Mouse (Mus musculus): Measurements from ENCODE around the gene Uggt2. TPM values are rescaled to one million over a fixed set of nuclear protein-coding genes. Genes with fewer than 3 reads are reported as not detected.
A peak's percentile ranks its signal among the peaks of the same experiment; 100 is the strongest.

The Uggt2 gene
- 5.3 and 6.1 TPM in 2 replicates for polyA plus RNA-seq (2015; fragmentation: Nextera tagmentation; extraction: Ambion mirVana)

DNA sequence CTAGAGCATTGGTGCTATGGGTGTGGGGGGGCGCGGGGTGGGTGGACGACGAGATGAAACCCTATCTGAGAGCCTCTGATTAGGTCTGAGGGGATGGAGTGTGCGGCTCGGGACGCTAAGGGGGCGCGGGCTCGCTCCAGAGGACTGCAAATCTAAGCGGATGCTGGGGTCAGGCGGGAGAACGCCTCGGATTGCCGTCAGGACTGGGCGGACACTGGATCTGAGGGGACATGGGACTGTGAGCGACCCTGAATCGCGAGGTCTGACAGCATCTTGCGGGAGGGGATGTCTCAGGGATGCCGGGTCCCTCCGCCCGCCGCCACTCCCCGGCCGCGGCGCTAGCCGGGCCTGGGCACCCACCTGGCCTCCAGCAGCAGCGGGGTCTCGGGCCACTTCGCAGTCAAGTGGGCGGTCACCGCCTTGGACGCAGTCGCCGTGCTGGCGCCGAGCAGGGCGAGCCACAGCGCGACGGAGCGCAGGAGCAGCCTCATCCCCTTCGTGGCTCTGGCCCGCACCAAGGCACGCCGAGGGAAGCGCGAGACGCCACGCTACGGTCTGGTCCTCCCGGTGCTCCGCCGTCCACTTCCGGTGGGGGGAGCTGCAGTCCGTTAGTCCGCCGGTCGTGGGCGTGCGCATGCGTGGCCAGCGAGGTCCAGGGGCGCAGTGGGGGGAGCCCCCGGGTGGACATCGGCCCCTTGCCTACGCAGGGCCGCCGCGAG lies at the start of gene Uggt2:
TSS of gene Uggt2 (minus strand) at position 580 of the 719 bp plus-strand sequence.
- Histone ChIP-seq H3K4me1 (ENCODE audit: control insufficient read depth, insufficient read depth, low read length) (peaks cover 6% of the 10 kb centered on the region; the same call in 1 of the 2 replicates), H3K9ac (ENCODE audit: low read length) (peak within 1 kb of the TSS; percentile 88), H3K4me3 (ENCODE audit: low read length) (peak within 1 kb of the TSS; percentile 86), H3K9me3 (replicated peaks; ENCODE audit: control insufficient read depth, low read length) (no peaks in the 10 kb centered on the region), H3K27me3 (ENCODE audit: control insufficient read depth, insufficient read depth, low read length) (no peaks in the 10 kb centered on the region), H3K27ac (ENCODE audit: low read length) (peak within 1 kb of the TSS; percentile 30; the same call in 1 of the 2 replicates), H3K36me3 (ENCODE audit: control insufficient read depth, insufficient read depth) (no peaks in the 10 kb centered on the region), H3K4me2 (ENCODE audit: low read depth, low read length) (peak within 1 kb of the TSS; percentile 95)
- under 1% methylated on average over 72 of the region's 72 CpGs for WGBS
- peak; percentile 89 for ATAC-seq (replicated peaks; ENCODE audit: extremely low read depth, insufficient read depth, low FRiP score)

DNA sequence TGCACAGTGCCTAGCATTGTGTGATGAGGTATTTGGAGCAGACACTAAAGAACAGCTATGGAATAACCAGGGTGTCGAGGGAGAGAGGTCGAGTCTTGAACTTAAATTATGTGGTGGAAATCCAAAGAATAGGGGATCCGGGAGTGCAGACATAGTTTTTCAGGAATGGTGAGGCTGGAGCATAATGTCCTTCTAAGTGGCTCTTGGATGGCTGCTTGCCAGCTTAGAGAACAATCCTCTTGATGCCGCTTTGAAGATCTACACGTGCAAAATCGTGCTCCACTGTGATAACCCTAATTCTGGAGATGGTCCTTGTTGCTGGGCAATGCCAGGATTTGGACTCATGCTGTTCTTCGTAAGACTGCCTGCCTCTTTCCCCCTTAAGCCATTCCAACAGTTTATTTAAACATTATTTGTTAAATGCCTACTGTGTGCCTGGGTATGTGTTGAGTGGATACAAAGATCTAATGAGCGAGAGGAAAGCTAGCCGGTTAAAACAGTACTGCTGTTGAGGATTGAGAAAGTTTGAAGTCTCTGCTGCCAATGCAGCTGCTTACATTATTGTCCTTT lies 40.2 kb upstream of the Uggt2 start:
- no peak for ATAC-seq (replicated peaks; ENCODE audit: extremely low read depth, insufficient read depth, low FRiP score)
- Histone ChIP-seq H3K4me3 (ENCODE audit: low read length) (peak overlapping the region; percentile 74), H3K9ac (ENCODE audit: low read length) (no peak overlapping the region), H3K4me2 (ENCODE audit: low read depth, low read length) (peak overlapping the region; percentile 99; the same call in 1 of the 2 replicates), H3K36me3 (ENCODE audit: control insufficient read depth, insufficient read depth) (no peaks in the 10 kb centered on the region), H3K27me3 (ENCODE audit: control insufficient read depth, insufficient read depth, low read length) (peaks cover 44% of the 10 kb centered on the region), H3K27ac (ENCODE audit: low read length) (no peak overlapping the region), H3K9me3 (replicated peaks; ENCODE audit: control insufficient read depth, low read length) (no peaks in the 10 kb centered on the region), H3K4me1 (ENCODE audit: control insufficient read depth, insufficient read depth, low read length) (peaks cover 3% of the 10 kb centered on the region; the same call in 1 of the 2 replicates)
- WGBS = 36% methylated on average over 9 of the region's 9 CpGs

DNA sequence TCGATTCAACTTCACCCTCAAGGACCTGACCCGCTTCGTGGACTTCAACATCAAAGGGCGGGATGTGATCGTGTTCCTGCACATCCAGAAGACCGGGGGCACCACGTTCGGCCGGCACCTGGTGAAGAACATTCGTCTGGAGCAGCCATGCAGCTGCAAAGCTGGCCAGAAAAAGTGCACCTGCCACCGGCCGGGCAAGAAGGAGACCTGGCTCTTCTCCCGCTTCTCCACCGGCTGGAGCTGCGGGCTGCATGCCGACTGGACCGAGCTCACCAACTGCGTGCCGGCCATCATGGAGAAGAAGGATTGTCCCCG lies 39.5 kb upstream of the Uggt2 start:
- peak overlapping the region; percentile 56 for H3K9ac ChIP-seq (ENCODE audit: low read length)

DNA sequence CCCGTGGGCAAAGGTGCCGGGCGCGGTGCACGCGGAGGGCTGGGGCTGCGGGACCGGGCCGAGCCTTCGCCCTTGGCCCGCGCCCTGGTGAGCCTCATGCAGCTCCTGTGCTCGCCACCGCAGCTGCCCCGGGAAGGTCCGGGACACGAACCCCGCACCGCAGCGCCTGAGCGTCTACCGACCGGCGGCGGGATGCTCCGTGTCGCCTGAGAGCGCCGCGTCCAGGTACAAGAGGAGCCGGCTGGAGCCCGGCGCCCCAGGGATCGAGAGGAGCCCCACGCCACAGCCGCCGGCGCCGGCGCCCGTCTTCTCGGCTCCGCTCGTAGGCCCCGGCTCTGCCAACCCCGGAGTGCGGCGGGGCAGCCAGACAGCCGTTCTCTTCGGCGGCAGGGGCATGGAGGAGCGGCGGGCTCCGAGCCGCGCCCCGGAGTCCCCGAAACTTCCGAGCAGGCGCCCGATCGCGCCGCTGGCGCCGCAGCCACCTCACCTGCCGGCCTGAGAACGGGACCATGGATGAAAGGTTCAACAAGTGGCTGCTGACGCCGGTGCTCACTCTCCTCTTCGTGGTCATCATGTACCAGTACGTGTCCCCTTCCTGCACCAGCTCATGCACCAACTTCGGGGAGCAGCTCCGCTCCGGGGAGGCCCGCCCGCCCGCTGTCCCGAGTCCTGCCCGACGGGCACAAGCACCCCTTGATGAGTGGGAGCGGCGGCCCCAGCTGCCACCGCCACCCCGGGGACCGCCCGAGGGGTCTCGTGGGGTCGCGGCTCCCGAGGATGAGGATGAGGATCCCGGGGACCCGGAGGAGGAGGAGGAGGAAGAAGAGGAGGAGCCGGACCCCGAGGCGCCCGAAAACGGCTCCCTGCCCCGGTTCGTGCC lies 38.9 kb upstream of the Uggt2 start, which contains the start of gene Hs6st3:
TSS of gene Hs6st3 (plus strand) at position 436 of the 880 bp plus-strand sequence.
- under 1% methylated on average over 98 of the region's 100 CpGs for WGBS
- Histone ChIP-seq H3K4me1 (ENCODE audit: control insufficient read depth, insufficient read depth, low read length) (peaks cover 3% of the 10 kb centered on the region; the same call in 1 of the 2 replicates), H3K27me3 (ENCODE audit: control insufficient read depth, insufficient read depth, low read length) (peaks cover 48% of the 10 kb centered on the region), H3K9me3 (replicated peaks; ENCODE audit: control insufficient read depth, low read length) (no peaks in the 10 kb centered on the region), H3K9ac (ENCODE audit: low read length) (peak within 1 kb of the TSS; percentile 56), H3K4me3 (ENCODE audit: low read length) (peak within 1 kb of the TSS; percentile 74), H3K36me3 (ENCODE audit: control insufficient read depth, insufficient read depth) (no peaks in the 10 kb centered on the region), H3K4me2 (ENCODE audit: low read depth, low read length) (peak within 1 kb of the TSS; percentile 99), H3K27ac (ENCODE audit: low read length) (no peak within 1 kb of the TSS)
- ATAC-seq (replicated peaks; ENCODE audit: extremely low read depth, insufficient read depth, low FRiP score) = peak; percentile 39; the same call in 1 of the 2 replicates

More for the DNA sequence above, 39.5 kb upstream of the Uggt2 start:
- Histone ChIP-seq H3K27ac (ENCODE audit: low read length) (no peak overlapping the region), H3K36me3 (ENCODE audit: control insufficient read depth, insufficient read depth) (no peaks in the 10 kb centered on the region), H3K4me2 (ENCODE audit: low read depth, low read length) (peak overlapping the region; percentile 99), H3K4me3 (ENCODE audit: low read length) (peak overlapping the region; percentile 74), H3K27me3 (ENCODE audit: control insufficient read depth, insufficient read depth, low read length) (peaks cover 48% of the 10 kb centered on the region), H3K9me3 (replicated peaks; ENCODE audit: control insufficient read depth, low read length) (no peaks in the 10 kb centered on the region), H3K4me1 (ENCODE audit: control insufficient read depth, insufficient read depth, low read length) (peaks cover 3% of the 10 kb centered on the region; the same call in 1 of the 2 replicates)
- WGBS = 2% methylated on average over 20 of the region's 20 CpGs
- ATAC-seq (replicated peaks; ENCODE audit: extremely low read depth, insufficient read depth, low FRiP score) = no peak

DNA sequence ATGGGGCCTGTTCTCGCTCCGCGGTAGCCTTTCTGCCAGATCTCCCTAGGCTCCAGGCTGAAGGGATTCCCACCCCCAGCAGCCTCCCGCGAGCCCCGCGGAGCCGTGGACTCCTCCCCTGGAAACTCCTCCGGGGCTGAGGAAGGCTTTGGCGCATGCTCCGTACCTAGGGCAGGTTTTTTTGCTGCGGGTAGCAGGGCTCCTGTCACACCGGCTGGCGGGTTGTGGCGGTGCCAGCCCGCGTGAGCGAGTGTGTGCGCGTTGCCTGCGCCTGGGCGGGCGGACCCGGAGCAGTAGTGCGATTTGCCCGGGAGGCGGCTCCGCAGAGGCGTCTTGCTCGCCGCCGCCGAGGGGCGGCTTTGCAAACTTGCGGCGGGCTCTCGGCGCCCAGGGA lies 38.3 kb upstream of the Uggt2 start:
- peaks cover 3% of the 10 kb centered on the region; the same call in 1 of the 2 replicates for H3K4me1 ChIP-seq (ENCODE audit: control insufficient read depth, insufficient read depth, low read length)
- 0% methylated on average over 37 of the region's 38 CpGs for WGBS
- H3K9me3 ChIP-seq (replicated peaks; ENCODE audit: control insufficient read depth, low read length) = no peaks in the 10 kb centered on the region
- peaks cover 49% of the 10 kb centered on the region for H3K27me3 ChIP-seq (ENCODE audit: control insufficient read depth, insufficient read depth, low read length)
- peak overlapping the region; percentile 74 for H3K4me3 ChIP-seq (ENCODE audit: low read length)
- peak overlapping the region; percentile 99 for H3K4me2 ChIP-seq (ENCODE audit: low read depth, low read length)
- no peaks in the 10 kb centered on the region for H3K36me3 ChIP-seq (ENCODE audit: control insufficient read depth, insufficient read depth)
- peak; percentile 70 for ATAC-seq (replicated peaks; ENCODE audit: extremely low read depth, insufficient read depth, low FRiP score)
- peak overlapping the region; percentile 56 for H3K9ac ChIP-seq (ENCODE audit: low read length)
- no peak overlapping the region for H3K27ac ChIP-seq (ENCODE audit: low read length)

DNA sequence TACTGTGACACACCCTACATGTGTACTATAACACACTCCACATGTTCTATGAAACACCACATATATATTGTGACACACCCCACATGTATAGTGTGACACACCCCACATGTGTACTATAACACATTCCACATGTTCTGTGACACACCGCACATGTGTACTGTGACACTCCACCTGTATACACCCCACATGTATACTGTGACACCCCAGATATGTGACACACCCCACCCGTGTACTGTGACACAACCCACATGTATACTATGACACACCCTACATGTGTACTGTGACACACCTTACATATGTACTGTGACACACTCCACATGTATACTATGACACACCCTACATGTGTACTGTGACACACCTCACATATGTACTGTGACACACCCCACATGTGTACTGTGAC lies 28.1 kb upstream of the Uggt2 start:
- H3K4me1 ChIP-seq (ENCODE audit: control insufficient read depth, insufficient read depth, low read length) = no peaks in the 10 kb centered on the region; the same call in 1 of the 2 replicates
- H3K4me3 ChIP-seq (ENCODE audit: low read length) = no peak overlapping the region
- ATAC-seq (replicated peaks; ENCODE audit: extremely low read depth, insufficient read depth, low FRiP score) = 0 out of 2 replicates have a peak, but pooled peaks have one; percentile 10
- H3K9me3 ChIP-seq (replicated peaks; ENCODE audit: control insufficient read depth, low read length) = no peaks in the 10 kb centered on the region
- H3K4me2 ChIP-seq (ENCODE audit: low read depth, low read length) = no peak overlapping the region
- H3K36me3 ChIP-seq (ENCODE audit: control insufficient read depth, insufficient read depth) = no peaks in the 10 kb centered on the region
- WGBS = 88% methylated on average over 2 of the region's 2 CpGs
- no peak overlapping the region for H3K9ac ChIP-seq (ENCODE audit: low read length)
- peaks cover under 1% of the 10 kb centered on the region; the same call in 1 of the 2 replicates for H3K27me3 ChIP-seq (ENCODE audit: control insufficient read depth, insufficient read depth, low read length)
- H3K27ac ChIP-seq (ENCODE audit: low read length) = no peak overlapping the region

DNA sequence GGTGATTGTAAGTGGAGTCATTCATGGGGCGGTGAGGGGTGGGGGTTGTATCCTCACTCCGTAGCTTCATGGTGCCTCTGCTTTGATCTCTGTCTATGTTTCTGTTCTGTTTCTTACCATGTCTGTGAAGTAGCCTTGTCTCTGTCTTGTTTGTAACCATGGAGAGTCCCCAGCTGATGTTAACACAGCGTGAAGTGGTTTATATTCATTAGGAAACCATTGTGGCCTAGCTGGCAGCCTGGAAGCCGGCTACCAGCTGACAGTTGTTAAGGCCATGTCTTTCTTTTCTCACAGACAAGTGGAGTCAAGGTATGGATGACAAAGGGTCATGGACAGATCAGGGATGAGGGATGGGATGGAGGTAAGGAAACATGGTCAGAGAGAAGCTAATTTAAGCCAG lies 26.6 kb upstream of the Uggt2 start:
- WGBS = 62% methylated on average over 4 of the region's 4 CpGs
- Histone ChIP-seq H3K9ac (ENCODE audit: low read length) (no peak overlapping the region), H3K27me3 (ENCODE audit: control insufficient read depth, insufficient read depth, low read length) (no peaks in the 10 kb centered on the region), H3K4me1 (ENCODE audit: control insufficient read depth, insufficient read depth, low read length) (no peaks in the 10 kb centered on the region; the same call in 1 of the 2 replicates), H3K27ac (ENCODE audit: low read length) (no peak overlapping the region), H3K36me3 (ENCODE audit: control insufficient read depth, insufficient read depth) (no peaks in the 10 kb centered on the region), H3K9me3 (replicated peaks; ENCODE audit: control insufficient read depth, low read length) (no peaks in the 10 kb centered on the region), H3K4me2 (ENCODE audit: low read depth, low read length) (no peak overlapping the region), H3K4me3 (ENCODE audit: low read length) (no peak overlapping the region)
- no peak for ATAC-seq (replicated peaks; ENCODE audit: extremely low read depth, insufficient read depth, low FRiP score)

DNA sequence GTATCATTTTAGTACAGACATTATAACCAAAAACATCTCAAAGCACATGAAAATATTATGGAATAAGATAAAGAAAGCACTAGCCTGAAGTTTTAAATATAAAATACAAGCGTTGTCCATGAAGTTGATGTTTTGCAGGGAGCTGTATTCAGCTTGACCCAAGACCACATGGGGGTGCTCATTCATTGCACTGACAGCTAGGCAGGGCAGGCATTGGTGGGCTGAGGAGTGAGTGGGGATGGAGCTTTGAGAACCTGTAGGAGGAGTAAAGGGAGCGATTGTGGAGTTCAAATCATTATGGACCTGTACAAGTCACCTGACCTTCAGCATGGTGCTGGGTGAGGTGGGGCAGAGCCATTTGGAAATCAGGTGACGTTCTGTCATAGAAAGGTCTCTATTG lies 24.8 kb upstream of the Uggt2 start:
- WGBS = 28% methylated on average over 3 of the region's 3 CpGs
- Histone ChIP-seq H3K27ac (ENCODE audit: low read length) (no peak overlapping the region), H3K4me2 (ENCODE audit: low read depth, low read length) (peak overlapping the region; percentile 66)

More for the DNA sequence above, 24.8 kb upstream of the Uggt2 start:
- peak overlapping the region; percentile 44 for H3K4me3 ChIP-seq (ENCODE audit: low read length)
- no peaks in the 10 kb centered on the region for H3K27me3 ChIP-seq (ENCODE audit: control insufficient read depth, insufficient read depth, low read length)
- no peaks in the 10 kb centered on the region for H3K36me3 ChIP-seq (ENCODE audit: control insufficient read depth, insufficient read depth)
- no peaks in the 10 kb centered on the region; the same call in 1 of the 2 replicates for H3K4me1 ChIP-seq (ENCODE audit: control insufficient read depth, insufficient read depth, low read length)
- 0 out of 2 replicates have a peak, but pooled peaks have one; percentile 41 for ATAC-seq (replicated peaks; ENCODE audit: extremely low read depth, insufficient read depth, low FRiP score)
- H3K9me3 ChIP-seq (replicated peaks; ENCODE audit: control insufficient read depth, low read length) = no peaks in the 10 kb centered on the region
- H3K9ac ChIP-seq (ENCODE audit: low read length) = peak overlapping the region; percentile 53

Measured in heart, embryonic 16.5 days (tissue).